Mouse (Mus musculus) brown adipose tissue, adult 24 weeks (tissue): ENCODE data around the gene Ano8. TPM values are rescaled to one million over a fixed set of nuclear protein-coding genes. Genes with fewer than 3 reads are reported as not detected.
A peak's percentile ranks its signal among the peaks of the same experiment; 100 is the strongest.

ENCODE experiments used
- H3K27ac ChIP-seq: fragments of 200-500 bp; replicated peaks from 2 replicates; pipeline ENCODE4 v1.5.1; 2012; ENCODE audit warnings: low read depth, mild to moderate bottlenecking, low read length
- H3K4me1 ChIP-seq: fragments of 200-500 bp; 2 replicates; pipeline ENCODE4 v1.6.1; 2012; ENCODE audit warnings: low read length, mixed read lengths; ENCODE audit not compliant: control insufficient read depth, insufficient read depth, insufficient read length
- H3K4me3 ChIP-seq: fragments of 200-500 bp; 2 replicates; pipeline ENCODE4 v1.5.1; 2012; ENCODE audit warnings: low read depth, mild to moderate bottlenecking, low read length, moderate library complexity; ENCODE audit not compliant: insufficient read depth
- polyA plus RNA-seq: library from polyadenylated mRNA; stranded (reverse); fragments of >200 nt; gene quantifications from 2 replicates; pipeline ENCODE4 v1.2.4, GENCODE M21; 2012; ENCODE audit not compliant: missing spikeins, insufficient read depth, insufficient read length

Gene Ano8
- polyA plus RNA-seq, 1 experiment: 7.3 TPM

GRCm38 (mm10) chr8:71511644-71512043 is 25.9 kb upstream of the Ano8 start, which contains the start of gene Plvap:
Plvap (minus strand) TSS chr8:71511752.
- Histone ChIP-seq H3K4me1 (peaks cover 4% of the 10 kb centered on the region; the same call in 1 of the 2 replicates), H3K4me3 (no peak within 1 kb of the TSS), H3K27ac (no peak within 1 kb of the TSS)

GRCm38 (mm10) chr8:71509316-71509715 is 23.6 kb upstream of the Ano8 start:
- Histone ChIP-seq H3K27ac (no peak overlapping the region), H3K4me3 (no peak overlapping the region)

GRCm38 (mm10) chr8:71507589-71508104 is 21.9 kb upstream of the Ano8 start:
- Histone ChIP-seq H3K4me3 (peak overlapping the region; percentile 58), H3K4me1 (0 out of 2 replicates have a peak, but pooled peaks cover 4% of the 10 kb centered on the region), H3K27ac (no peak overlapping the region)

More at GRCm38 (mm10) chr8:71509316-71509715, 23.6 kb upstream of the Ano8 start:
- peaks cover 4% of the 10 kb centered on the region; the same call in 1 of the 2 replicates for H3K4me1 ChIP-seq

GRCm38 (mm10) chr8:71505979-71506378 is 20.2 kb upstream of the Ano8 start:
- H3K4me3 ChIP-seq: no peak overlapping the region
- H3K4me1 ChIP-seq: 0 out of 2 replicates have a peak, but pooled peaks cover 4% of the 10 kb centered on the region
- H3K27ac ChIP-seq: no peak overlapping the region

DNA sequence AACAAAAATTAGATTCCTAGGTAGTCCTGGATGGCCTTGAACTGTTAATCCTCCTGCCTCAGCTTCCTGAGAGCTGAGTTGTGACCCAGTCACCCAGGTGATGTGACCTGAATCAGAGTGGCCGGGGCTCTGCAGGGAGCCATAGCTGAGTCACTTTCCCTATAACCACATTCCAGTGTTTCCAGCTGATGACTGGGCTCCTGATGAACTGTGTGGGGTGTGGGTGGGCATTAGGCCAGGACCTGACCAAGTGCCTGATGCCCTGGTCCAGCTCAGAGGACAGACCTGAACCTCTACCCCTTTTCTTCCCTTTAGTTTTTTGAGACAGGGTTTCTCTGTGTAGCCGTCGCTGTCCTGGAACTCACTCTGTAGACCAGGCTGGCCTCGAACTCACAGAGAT is 19.6 kb upstream of the Ano8 start:
- Histone ChIP-seq H3K27ac (no peak overlapping the region), H3K4me1 (peaks cover 4% of the 10 kb centered on the region; the same call in 1 of the 2 replicates), H3K4me3 (no peak overlapping the region)

DNA sequence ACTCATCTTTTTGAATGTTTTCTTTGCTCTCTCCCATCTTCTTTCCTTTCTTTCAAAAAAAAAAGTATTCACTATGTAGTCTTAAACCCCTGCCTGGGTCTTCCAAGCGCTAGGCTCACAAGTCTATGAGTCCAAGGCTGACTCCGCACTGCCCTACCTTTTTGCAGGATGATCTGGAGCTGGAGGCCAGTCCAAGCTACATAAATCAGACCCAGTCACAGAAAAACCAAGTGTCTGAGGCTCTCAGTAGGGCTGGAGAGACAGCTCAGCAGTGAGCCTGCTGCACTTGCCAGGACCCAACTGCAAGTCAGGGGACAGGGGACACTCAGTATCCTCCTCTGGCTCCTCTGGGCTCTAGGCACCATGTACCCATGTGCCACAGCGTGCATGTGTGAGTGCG is 18.6 kb upstream of the Ano8 start:
- no peak overlapping the region for H3K27ac ChIP-seq
- no peak overlapping the region for H3K4me3 ChIP-seq
- H3K4me1 ChIP-seq: peaks cover 4% of the 10 kb centered on the region; the same call in 1 of the 2 replicates

DNA sequence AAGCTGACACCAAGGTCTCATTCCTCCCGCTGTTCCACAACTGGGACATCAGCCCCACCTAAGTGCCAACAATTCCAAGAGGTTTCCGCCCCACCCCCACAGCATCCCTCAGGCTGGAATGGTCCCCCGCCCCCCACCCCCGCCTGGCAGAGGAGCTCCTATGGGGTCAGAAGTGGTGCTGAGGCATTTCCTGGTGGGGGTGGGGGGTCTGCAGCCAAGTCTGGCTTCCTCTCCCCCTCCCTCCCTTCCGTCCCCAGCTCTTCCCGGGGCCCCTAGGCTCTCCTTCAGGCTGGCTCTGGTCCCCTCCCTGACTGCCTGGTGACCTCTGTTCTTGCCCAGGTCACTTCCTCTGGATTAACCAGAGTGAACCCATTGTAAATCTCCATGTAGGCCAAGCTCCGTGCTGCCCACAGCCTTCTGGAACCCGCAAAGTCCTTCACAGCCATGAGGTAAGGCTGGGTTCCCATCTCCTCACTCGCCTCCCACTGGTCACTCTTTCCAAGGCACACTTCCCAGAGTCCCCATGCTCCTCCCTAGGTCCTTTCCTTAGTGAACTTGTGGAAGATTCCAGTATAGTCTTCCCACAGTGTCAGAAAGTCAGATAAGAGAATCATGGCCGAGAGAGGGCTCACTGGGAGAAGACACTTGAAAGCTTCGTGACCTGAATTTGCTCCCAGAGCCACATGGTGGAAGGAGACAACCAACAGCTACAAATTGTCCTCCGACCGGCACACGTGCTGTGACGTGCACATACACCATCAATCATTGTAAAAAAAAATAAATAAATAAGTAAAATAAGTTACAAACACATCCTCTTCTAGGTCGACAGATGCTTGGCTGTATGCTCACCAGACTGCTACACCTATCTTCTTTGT is 13.3 kb upstream of the Ano8 start:
- Histone ChIP-seq H3K4me3 (no peak overlapping the region), H3K27ac (peak overlapping the region; percentile 62), H3K4me1 (peaks cover 28% of the 10 kb centered on the region)

DNA sequence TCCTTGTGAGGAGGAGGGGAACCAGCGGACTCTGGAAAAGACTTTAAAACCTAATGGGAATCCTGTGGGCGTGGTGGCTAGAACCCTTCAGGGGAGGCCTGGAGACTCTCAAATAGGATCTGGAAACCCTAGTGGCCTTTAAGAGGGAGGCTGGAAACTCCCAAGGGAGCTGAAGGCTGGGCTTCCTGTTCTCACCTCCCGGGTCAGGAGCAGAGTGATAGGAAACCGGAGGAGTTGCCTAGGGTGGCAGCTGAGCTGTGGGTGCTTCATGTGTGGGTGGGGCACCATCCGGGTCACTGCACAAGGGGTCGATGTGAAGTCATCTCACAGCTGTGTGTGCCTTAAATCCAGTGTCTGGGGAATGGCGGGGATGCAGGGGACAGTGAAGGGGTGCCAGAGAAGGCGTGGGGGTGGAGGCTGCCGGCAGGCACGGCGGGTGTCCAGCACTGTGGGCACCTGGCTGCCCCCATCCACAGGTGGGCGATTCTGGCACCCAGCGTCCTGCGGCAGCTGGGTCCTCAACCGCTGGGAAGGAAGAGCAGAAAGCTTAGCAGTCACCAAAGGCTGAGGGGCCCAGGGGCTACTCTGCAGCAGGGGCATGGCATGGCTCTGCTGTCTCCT is 12.2 kb upstream of the Ano8 start:
- Histone ChIP-seq H3K4me3 (no peak overlapping the region), H3K27ac (peak overlapping the region; percentile 52), H3K4me1 (peaks cover 28% of the 10 kb centered on the region)

- H3K4me3 ChIP-seq: no peak overlapping the region
- H3K27ac ChIP-seq: 0 out of 2 replicates have a peak overlapping the region, but pooled peaks have one; percentile 4
- H3K4me1 ChIP-seq: peaks cover 28% of the 10 kb centered on the region
Observed at GRCm38 (mm10) chr8:71497077-71497645, 11.4 kb upstream of the Ano8 start.

DNA sequence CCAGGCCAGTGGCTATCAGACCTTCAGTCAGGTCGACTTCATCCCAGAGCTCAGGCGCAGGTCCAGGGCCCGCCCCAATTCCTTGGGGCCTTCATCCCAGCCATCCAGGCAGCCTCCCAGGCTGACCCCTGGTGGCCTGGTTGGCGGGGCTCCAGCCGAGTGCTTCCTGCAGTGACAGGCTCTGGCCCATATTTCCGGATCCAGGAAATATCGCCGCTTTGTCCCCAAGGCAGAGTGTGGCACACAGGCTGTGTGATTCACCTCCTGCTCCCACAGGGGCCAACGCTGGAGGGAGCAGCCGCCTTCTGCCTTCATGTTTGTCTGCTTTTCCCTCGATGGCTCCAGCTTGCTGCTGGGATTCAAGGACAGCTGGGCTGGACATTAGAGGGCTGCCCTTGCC is 10.7 kb upstream of the Ano8 start:
- H3K4me1 ChIP-seq: peaks cover 28% of the 10 kb centered on the region
- H3K27ac ChIP-seq: peak overlapping the region; percentile 47; the same call in 1 of the 2 replicates
- no peak overlapping the region for H3K4me3 ChIP-seq

GRCm38 (mm10) chr8:71495811-71496210 is 10.0 kb upstream of the Ano8 start:
- no peak overlapping the region for H3K4me3 ChIP-seq
- peaks cover 28% of the 10 kb centered on the region for H3K4me1 ChIP-seq
- H3K27ac ChIP-seq: peak overlapping the region; percentile 47

DNA sequence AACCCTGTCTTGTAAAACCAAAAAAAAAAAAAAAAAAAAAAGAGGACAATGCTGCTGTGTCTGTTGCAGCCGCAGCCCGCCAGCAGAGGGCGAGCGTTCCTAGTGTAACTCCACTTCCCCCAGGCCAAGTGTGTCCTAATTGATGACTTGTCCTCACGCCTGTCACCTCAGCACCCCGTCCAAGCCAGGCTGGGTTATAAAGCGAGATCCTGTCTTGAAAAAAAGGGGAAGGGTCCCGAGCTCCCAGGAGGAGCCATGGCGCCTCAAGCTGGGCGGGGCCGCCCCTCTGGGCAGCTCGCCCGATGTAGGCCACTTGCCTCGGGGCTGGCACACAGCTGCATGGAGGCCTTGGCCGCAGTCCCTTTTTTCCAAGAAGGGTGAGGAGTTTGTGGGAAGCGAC is 9.3 kb upstream of the Ano8 start:
- Histone ChIP-seq H3K4me1 (peaks cover 28% of the 10 kb centered on the region), H3K27ac (no peak overlapping the region), H3K4me3 (no peak overlapping the region; the same call in 1 of the 2 replicates)

GRCm38 (mm10) chr8:71488454-71488853 is 2.7 kb upstream of the Ano8 start:
- H3K27ac ChIP-seq: peak overlapping the region; percentile 80
- peaks cover 14% of the 10 kb centered on the region for H3K4me1 ChIP-seq
- peak overlapping the region; percentile 70 for H3K4me3 ChIP-seq

DNA sequence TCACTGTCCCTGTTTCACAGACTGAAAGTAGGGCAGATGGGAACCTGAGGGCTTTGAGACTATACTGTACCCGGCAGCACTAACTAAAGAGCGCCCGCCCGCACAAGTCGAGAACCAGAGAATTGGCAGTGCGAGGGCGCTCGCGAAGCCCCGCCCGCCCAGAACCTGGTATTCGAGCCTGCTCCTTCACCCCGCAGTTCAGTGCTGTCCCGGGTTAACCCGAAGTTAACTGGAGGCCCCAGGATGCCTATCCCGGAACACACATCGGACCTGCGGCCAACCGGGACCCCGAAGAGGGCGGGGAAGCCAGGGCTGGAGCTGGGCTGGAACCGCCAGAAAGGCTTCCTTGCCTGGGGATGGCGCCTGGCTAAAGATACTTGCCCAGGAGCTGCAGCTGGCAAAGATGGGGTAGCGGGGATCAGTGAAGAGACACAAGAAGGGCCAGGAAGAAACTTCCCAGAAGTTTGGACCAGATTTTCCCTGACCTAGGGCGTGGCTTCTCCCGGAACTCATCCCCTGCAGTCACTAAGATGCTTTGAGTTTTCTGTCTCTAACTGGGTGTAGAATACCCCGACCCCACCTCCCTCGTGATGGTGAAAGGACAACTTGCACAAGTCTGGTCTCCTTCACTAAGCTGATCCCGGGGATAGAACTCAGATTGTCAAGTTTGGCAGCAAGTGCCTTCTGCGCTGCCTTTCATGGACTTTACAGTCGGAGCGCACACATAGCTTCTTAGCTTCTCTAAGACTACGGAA is 2.1 kb upstream of the Ano8 start, which contains the start of gene Gtpbp3:
Gtpbp3 (plus strand) TSS at position 413 of the 755 bp plus-strand sequence.
- Histone ChIP-seq H3K4me1 (peaks cover 14% of the 10 kb centered on the region), H3K27ac (peak within 1 kb of the TSS; percentile 80), H3K4me3 (peak within 1 kb of the TSS; percentile 70)
